Mouse (Mus musculus): ENCODE results near the gene Abca7.
"Not testable (repeated sequence)": the region's sequence is repeated elsewhere in the genome, so short reads cannot be mapped to it uniquely, and the experiment has no call there.

Gene Abca7

GRCm38 (mm10) chr10:80039559-80039979, 43.3 kb downstream of the Abca7 start, which contains the start of gene Polr2e:
TSS of gene Polr2e (minus strand) at chr10:80039795.
- intact Hi-C loops (cut with DNase I) = loop anchor here (5.0 kb wide), 1 partner anchor 73 kb away; no protein-coding TSS in a partner anchor

GRCm38 (mm10) chr10:80041409-80042060, 45.2 kb downstream of the Abca7 start:
- intact Hi-C loops (cut with DNase I) = not testable (repeated sequence)

- intact Hi-C loops (cut with DNase I) = no loop called here
Measured at GRCm38 (mm10) chr10:80044087-80044486, 47.8 kb downstream of the Abca7 start.

GRCm38 (mm10) chr10:80045364-80045763, 49.1 kb downstream of the Abca7 start:
- intact Hi-C loops (cut with DNase I) = not testable (repeated sequence)

DNA sequence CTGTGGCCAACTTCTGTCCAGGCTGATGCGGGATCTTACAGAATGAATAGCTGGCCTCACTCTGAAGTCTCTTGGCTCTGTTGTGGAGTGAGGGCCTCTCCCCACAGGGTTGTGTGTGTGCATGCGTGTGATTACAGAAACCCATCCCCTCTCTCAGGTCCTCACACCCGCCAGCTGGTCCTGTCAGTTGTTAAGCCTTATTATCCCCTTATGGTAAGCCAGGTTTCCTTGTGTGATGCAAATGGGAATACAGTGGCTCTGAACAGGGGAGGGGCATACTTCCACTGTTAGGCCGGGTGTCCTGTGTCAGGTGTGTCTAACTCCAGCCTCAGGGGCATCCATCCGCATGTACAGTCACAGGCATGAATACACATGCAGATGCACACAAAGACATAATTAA, 49.5 kb downstream of the Abca7 start:
- intact Hi-C loops (cut with DNase I) = no loop called here

- intact Hi-C loops (cut with DNase I) = no loop called here
Measured at GRCm38 (mm10) chr10:80047041-80047565, 50.8 kb downstream of the Abca7 start, which contains the start of gene Gpx4. TSS of gene Gpx4 (plus strand) at chr10:80047166.

DNA sequence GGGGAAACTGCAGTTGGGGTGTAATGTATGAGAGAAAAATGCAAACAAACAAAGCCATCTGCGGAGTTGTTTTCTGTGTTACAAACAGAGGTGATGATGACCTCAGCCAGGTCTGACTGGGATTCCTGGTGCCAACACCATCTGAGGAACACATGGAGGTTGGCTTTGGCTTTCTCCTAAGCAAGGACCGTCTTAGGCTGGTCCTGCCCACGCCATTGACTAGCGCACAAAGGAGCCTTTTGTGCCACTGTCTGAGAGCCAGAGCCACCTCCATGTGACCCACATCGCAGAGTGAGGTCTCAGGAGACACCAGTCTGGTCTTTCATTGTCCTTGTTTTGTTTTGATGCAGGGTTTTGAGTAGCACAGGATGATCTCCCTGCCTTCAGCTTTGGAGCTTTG, 52.1 kb downstream of the Abca7 start:
- intact Hi-C loops (cut with DNase I) = no loop called here

DNA sequence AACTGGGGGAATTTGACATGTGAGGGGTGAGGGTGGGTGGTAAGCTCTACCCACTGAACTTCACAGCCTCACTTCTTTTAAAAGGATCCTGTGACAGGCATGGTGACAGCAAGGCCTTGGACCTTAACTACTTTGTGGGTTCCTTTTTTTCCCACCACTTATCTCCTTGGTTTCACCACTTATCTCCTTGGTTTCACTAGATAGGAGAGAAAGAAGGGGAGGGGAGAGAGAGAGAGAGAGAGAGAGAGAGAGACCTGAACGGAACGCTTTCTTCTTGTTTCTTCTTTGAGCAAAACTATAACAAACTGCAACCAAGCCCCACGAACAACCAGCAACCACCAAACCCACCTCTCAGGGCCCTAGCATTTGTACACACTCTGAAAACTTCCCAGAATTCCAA, 52.5 kb downstream of the Abca7 start:
- intact Hi-C loops (cut with DNase I) = no loop called here

- intact Hi-C loops (cut with DNase I) = no loop called here
Measured at GRCm38 (mm10) chr10:80050244-80050643, 54.0 kb downstream of the Abca7 start.

DNA sequence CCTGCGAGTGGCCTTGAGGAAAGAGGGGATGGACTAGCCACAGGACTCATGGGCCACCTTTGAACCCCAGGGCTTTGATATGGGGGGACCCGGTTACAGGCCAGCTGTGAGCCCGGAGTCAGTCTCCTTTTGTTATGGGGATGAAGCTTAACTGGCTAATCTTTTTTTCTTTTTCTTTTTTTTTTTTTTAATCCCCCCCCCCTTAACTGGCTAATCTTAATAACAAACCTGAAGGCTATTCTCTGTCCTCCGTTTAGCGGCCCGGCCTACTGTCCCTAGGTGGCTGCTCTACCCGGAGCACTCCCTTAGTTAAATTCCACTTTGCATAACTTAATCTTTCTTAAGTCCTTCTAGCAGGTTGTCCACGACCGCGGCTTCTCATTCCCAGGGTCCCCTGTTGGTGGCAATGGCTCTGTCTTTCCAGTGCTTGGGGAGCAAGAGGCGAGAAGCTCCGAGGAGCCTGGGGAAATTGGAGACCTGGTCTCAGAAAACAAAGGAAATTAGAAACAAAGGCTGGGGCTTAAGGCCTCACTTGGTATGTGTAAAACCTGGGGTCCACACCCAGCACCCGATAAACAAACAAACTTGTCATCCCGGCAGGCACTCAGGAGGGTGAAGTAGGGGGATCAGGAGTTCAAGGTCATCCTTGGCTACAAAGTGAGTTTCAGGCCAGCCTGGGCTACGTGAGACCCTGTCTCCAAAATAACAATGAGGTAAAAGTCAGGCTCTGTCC, 54.8 kb downstream of the Abca7 start:
- intact Hi-C loops (cut with DNase I) = no loop called here

GRCm38 (mm10) chr10:80051618-80052373, 55.5 kb downstream of the Abca7 start:
- intact Hi-C loops (cut with DNase I) = no loop called here

- intact Hi-C loops (cut with DNase I) = no loop called here
Measured at GRCm38 (mm10) chr10:80052374-80052764, 56.1 kb downstream of the Abca7 start.

DNA sequence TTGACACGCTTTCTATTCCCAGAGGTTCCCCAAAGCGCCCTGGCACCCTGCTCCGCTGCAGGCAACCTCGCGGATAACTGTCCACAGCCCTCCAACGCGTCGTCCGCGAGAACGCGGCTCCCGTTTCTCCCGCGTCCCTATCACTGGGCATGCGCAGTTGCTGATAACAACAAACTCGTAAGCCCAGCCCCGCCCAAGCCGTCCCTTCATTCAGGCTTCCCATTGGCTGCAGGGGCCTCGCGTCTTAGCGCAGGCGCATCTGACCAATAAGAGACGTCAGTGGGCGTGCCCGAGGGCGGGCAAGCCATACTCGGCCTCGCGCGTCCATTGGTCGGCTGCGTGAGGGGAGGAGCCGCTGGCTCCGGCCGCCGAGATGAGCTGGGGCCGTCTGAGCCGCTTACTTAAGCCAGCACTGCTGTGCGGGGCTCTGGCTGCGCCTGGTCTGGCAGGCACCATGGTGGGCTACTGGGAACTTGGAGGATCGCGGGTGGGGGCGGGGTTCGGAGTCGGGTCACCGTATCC, 57.0 kb downstream of the Abca7 start:
- intact Hi-C loops (cut with DNase I) = loop anchor here (1.0 kb wide), 1 partner anchor 62 kb away; the partner anchor contains the start of gene Stk11

- intact Hi-C loops (cut with DNase I) = loop anchor here (1.0 kb wide), 1 partner anchor 61 kb away; the partner anchor contains the start of gene Stk11
Measured at GRCm38 (mm10) chr10:80053831-80054815, 57.8 kb downstream of the Abca7 start.

DNA sequence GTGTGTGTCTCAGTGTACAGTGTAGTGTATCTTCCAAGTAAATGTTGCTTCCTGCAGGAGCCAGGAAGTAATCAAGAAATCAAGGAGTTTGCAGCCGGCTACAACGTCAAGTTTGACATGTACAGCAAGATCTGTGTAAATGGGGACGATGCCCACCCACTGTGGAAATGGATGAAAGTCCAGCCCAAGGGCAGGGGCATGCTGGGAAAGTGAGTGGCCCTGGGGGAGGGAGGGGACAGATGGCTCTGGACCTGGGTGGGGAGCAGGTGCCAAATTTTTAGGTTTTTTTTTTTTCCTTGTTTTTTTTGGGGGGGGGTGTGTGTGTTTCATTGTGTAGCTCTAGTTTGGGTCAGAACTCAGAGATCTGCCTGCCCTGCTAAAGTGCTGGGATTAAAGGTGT, 58.6 kb downstream of the Abca7 start:
- intact Hi-C loops (cut with DNase I) = not testable (repeated sequence)

DNA sequence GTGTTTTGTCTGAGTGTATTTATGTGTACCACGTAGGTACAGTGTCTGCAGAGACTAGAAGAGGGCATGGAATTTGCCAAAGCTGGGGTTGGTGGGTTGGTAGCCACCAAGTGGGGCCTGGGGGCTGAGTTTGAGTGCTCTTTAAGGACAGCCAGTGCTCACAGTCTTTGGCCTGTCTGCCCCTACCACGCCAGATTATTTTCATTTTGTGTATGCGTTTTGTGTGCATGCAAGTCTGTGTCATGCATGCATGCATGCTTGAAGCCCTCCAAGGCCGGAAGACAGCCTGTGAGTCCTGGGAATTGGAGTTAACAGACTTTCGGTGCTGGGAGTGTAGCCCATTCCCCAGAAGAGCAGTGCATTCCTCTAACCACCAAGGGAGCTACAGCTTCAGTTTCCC, 59.1 kb downstream of the Abca7 start:
- intact Hi-C loops (cut with DNase I) = no loop called here

DNA sequence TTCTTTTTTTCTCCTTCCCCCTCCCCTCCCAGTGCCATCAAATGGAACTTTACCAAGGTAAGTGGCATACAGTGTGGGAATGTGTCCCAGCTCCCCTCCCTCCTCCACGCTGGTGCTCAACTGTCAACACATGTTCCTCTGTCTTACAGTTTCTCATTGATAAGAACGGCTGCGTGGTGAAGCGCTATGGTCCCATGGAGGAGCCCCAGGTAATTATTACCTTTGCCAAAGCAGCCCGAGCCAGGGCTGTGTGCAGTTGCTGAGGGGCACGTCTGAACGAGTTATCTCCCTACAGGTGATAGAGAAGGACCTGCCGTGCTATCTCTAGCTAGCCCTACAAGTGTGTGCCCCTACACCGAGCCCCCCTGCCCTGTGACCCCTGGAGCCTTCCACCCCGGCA, 59.6 kb downstream of the Abca7 start:
- intact Hi-C loops (cut with DNase I) = no loop called here

GRCm38 (mm10) chr10:80056506-80056905, 60.2 kb downstream of the Abca7 start:
- intact Hi-C loops (cut with DNase I) = no loop called here

DNA sequence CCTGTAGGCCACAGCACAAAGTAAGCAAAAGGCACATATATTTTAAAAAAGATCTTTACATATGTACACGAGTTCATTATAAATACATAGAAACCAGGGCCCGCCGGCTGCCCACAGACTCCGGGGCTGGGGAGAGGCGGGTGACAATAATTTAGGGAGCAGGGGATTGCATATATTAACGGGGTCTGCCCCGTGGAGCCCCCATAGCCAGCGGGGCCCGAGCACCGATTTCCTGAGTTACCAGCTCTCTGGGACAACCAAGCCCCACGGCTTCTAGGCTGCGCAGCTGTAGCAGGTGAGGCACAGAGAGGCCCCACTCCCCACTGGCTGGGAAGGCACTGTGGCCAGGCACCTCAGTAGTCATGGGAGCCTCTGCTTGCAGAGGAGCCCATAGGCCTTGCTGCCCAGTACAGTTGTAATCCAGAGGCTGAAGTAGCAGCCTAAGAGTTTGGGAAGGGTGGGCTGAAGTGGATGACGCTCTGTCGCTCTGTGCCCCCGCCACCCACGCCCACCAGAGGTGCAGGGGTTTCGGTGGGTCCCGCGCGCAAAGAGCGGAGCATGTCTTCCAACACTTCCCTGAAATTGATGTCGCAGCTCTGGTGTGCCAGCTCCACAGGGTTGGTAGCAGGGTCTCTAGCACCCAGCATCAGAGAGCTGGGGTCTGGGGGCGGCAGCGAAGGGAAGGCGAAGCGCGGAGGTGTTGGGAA, 60.8 kb downstream of the Abca7 start:
- intact Hi-C loops (cut with DNase I) = no loop called here
